Comparison of ENCODE assay signal across 12 mouse cellular contexts in the genomic region with DNA sequence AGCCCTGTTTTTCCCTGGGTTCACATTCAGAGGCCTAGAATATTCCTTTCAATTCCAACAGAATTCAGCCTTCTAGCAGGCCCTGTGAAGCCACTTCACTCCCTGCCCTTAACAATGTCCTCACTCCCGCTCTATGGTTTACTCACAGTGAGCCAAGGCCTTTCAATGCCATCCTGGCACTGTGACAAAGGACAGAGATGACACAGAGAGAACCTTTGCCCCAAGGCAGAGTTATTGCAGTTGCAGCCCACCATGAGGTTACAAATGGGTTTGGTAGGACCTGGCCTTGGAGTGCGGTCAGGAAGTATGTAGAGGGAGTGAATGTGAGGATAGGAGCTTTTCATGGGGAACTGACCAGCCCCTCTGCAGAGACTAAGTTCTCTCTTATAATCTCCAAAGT.
"Had no signal": no experiment of that assay in that cellular context is flagged by ENCODE, and none has a peak within 500 bp of the region (broad histone marks: within the 10 kb centered on the region; RNA-seq: fewer than 3 reads in every experiment).

No protein-coding gene starts in this region.

- H3K9ac ChIP-seq: limb, embryonic 15.5 days; midbrain, embryonic 13.5 days had no signal

- ATAC-seq: inflammation-experienced regulatory T-cells, adult 6 months; intestine, postnatal 0 days; lung, postnatal 0 days; midbrain, embryonic 13.5 days had no signal

- H3K27ac ChIP-seq: kidney, postnatal 0 days; limb, embryonic 15.5 days; midbrain, embryonic 13.5 days had no signal

- H3K4me1 ChIP-seq: limb, embryonic 15.5 days; midbrain, embryonic 13.5 days had no signal

- DNase-seq: kidney, adult 9 months; kidney, postnatal 36 days; lung, adult 2 months; lung, postnatal 36 days; right cerebral cortex, postnatal 25 days; thymus, postnatal 14 days had no signal

- H3K4me3 ChIP-seq: limb, embryonic 15.5 days; midbrain, embryonic 13.5 days had no signal

- H3K9me3 ChIP-seq: limb, embryonic 15.5 days; midbrain, embryonic 13.5 days had no signal

- H3K4me2 ChIP-seq: limb, embryonic 15.5 days; midbrain, embryonic 13.5 days had no signal

- H3K27me3 ChIP-seq: limb, embryonic 15.5 days; midbrain, embryonic 13.5 days had no signal
